Mouse (Mus musculus) gastrocnemius, postnatal 36 days (tissue): Measurements from ENCODE around the gene Gda. TPM values are rescaled to one million over a fixed set of nuclear protein-coding genes. Genes with fewer than 3 reads are reported as not detected.

Experiments used
- DNase-seq, 2 experiments: peaks; one replicate each; pipeline ENCODE4 v3.0.0; 2022
- intact Hi-C: fragments of 180-260 bp; cut with DNase I; formaldehyde crosslinking; loops from one replicate; pipeline ENCODE4 v1.15.1; 2025
- total RNA-seq, 2 experiments: library from RNA; stranded (reverse); gene quantifications; 2 replicates each; pipeline ENCODE4 v1.2.3; 2021

The Gda gene
- total RNA-seq, 2 experiments from 2014 or later: 5.7 to 6.0 TPM

GRCm38 (mm10) chr19:21379195-21379594, 94.0 kb downstream of the Gda start:
- DNase-seq: no peak
- intact Hi-C loops: loop anchor here (5.0 to 10.0 kb wide), 3 partner anchors 88 to 524 kb away; no protein-coding TSS in a partner anchor

GRCm38 (mm10) chr19:21376445-21377218, 96.6 kb downstream of the Gda start:
- no peak for DNase-seq
- intact Hi-C loops: loop anchor here (5.0 to 10.0 kb wide), 3 partner anchors 91 to 522 kb away; no protein-coding TSS in a partner anchor

DNA sequence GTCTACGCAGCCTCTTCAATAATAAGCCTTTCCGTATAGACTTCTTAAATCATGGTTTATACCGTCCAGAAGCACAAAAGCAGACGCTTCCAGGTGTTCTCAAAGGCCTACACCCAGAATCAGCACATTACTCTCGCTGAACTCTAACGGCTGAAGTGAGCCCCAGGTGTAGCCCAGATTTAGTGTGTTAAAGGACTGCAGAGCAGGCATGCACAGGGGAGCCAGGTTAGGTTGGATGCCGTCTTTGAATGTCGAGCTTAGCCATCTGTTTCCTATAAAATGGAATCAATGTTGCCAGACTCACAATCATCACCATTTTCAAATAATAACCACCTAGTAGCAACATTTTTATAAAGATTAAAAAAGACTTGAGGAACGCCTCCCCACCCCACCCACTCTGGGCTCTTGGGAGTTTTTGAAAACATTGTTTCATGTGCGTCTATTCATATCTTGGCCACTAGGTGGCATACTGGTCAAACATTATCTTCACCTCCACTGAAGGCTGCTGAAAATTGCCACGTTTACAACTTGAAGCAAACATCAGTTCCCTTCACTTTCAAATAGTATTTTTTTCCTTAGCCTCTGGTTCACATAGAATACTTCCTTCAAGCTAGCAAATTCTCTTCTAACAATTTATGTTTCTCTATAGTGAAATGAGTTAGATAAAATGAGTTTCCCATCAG, 100.0 kb downstream of the Gda start:
- DNase-seq: peak in 1 of 2 experiments; percentile 20
- intact Hi-C loops: loop anchor here (2.0 to 10.0 kb wide), 4 partner anchors 138 to 518 kb away; no protein-coding TSS in a partner anchor

- intact Hi-C loops: loop anchor here (2.0 to 10.0 kb wide), 4 partner anchors 138 to 518 kb away; no protein-coding TSS in a partner anchor
- DNase-seq: no peak
Measured at GRCm38 (mm10) chr19:21372395-21373072, 100.7 kb downstream of the Gda start.

- intact Hi-C loops: loop anchor here (10.0 kb wide), 2 partner anchors 373 to 517 kb away; no protein-coding TSS in a partner anchor
- DNase-seq: no peak
Measured at GRCm38 (mm10) chr19:21371337-21371736, 101.9 kb downstream of the Gda start.

DNA sequence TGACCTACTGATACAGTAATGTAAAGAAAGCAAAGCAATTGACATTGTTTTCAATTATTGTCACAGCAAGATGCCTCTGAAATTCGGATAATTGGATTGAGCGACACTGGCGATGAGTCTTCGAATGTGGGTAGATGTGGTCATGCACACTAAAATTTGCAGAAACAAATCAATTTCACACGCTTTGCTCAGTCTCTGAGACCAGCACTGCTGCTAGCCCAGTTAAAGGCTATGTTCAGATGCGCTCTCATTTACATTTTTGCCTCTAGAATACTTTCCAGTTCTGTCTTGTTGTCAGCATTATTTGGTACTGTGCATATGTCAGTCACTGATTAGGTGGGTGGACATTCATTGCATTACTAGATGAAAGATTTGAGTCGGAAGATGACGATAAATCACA, 102.5 kb downstream of the Gda start:
- DNase-seq: no peak
- intact Hi-C loops: loop anchor here (10.0 kb wide), 2 partner anchors 374 to 516 kb away; no protein-coding TSS in a partner anchor

- intact Hi-C loops: no loop called here
Measured at GRCm38 (mm10) chr19:21369175-21369574, 104.1 kb downstream of the Gda start.

GRCm38 (mm10) chr19:21368595-21368994, 104.7 kb downstream of the Gda start:
- intact Hi-C loops: no loop called here
- no peak for DNase-seq

More at GRCm38 (mm10) chr19:21369175-21369574, 104.1 kb downstream of the Gda start:
- DNase-seq: no peak

GRCm38 (mm10) chr19:21357792-21358191, 115.5 kb downstream of the Gda start:
- intact Hi-C loops: no loop called here
- no peak for DNase-seq

GRCm38 (mm10) chr19:21349634-21350033, 123.6 kb downstream of the Gda start:
- no peak for DNase-seq
- intact Hi-C loops: no loop called here

DNA sequence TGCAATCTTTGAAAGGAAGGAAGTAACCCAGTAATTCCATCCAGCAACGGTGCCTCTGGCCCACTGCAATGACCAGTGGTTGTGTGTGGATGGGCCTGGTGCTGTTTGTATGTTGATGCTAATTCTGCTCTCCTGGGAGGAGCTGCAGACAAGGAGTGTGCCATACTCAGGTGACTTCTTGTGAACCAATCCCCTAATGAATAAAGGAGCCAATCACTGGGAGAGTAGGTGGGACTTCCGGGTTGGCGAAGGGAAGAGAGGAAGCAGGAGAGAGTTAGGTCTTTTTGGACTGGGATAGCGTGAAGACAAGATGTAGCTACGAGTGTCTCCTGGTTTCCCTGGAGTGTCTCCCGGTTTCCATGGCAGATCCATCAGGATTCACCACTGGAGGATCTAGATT, 126.6 kb downstream of the Gda start:
- DNase-seq: no peak
- intact Hi-C loops: no loop called here

Other genes starting within 250 kb of the Gda start
- gene Zfand5, start 201.2 kb downstream of the Gda start, total RNA-seq: 100 to 1,000 TPM; 228 to 300 TPM
- 1 to 10 TPM; 5.5 to 5.9 TPM for gene 1110059E24Rik, start 179.5 kb upstream of the Gda start, total RNA-seq
- 10 to 100 TPM; 17.3 to 17.7 TPM for gene Abhd17b, start 179.7 kb upstream of the Gda start, total RNA-seq